Mouse (Mus musculus): Measurements from ENCODE around the gene Adcy2.
A peak's percentile ranks its signal among the peaks of the same experiment; 100 is the strongest.

Adcy2 gene

GRCm38 (mm10) chr13:68680429-68680828 lies 318.9 kb downstream of the Adcy2 start:
- DNase-seq (ENCODE audit: low read depth in 2 of 2, low spot score in 2 of 2), result no peak

DNA sequence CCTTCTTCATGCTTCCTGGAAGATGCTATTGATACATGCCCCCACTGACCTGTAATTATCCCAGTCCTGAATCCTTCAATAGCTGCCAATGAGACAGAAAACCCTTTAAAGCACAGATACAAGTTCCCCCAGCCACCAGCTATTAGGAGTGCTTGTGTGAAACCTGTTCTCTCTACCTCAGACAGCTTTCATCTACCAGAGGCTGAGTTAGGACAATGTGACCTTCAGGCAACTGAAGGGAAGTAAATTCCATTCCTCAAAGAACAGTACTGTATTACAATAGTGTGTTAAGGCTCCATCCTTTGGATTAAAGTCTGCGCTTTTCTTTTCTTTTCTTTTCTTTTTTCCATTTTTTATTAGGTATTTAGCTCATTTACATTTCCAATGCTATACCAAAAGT lies 356.6 kb downstream of the Adcy2 start:
- DNase-seq (ENCODE audit: low read depth in 2 of 2, low spot score in 2 of 2), result no peak

DNA sequence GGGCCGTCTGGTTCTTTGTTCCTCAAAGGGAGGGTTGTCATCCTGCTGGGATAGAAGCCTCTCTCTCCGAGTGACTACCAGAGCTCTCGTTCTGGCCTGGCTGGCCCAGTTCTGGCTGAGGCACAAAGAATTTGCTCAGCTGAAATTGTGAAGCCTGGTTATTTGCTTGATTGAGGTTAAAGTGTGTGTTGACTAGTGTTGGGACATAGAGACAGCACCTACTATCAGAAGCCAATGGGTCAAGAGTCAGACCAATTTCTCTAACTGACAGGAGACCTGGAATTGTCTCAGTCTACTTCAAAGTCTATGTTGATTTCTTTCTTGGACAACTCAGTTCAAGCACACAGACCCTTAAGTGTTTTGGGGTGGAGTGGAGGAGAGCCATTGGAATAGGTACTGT lies 372.3 kb downstream of the Adcy2 start:
- DNase-seq (ENCODE audit: low read depth in 2 of 2, low spot score in 2 of 2), result no peak

DNA sequence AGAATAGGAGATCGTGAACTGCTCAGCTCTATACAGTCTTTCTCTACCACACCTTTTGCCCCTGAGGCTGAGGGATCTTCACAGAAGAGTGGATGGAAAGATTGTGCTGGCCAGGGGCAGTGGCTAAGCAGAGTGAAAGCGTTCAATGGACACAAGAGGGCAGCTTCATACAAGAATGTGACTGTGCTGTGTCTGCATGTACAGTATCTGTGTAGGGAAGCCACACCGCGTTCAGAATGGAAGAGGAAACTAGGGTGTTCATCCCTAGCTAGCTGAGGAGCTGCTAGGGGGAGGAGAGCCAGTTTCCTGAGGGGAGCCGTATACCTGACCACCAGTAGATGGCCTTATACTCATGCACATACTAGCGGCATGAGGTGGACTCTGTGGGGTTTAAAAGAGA lies 376.5 kb downstream of the Adcy2 start:
- DNase-seq (ENCODE audit: low read depth in 2 of 2, low spot score in 2 of 2), result no peak

DNA sequence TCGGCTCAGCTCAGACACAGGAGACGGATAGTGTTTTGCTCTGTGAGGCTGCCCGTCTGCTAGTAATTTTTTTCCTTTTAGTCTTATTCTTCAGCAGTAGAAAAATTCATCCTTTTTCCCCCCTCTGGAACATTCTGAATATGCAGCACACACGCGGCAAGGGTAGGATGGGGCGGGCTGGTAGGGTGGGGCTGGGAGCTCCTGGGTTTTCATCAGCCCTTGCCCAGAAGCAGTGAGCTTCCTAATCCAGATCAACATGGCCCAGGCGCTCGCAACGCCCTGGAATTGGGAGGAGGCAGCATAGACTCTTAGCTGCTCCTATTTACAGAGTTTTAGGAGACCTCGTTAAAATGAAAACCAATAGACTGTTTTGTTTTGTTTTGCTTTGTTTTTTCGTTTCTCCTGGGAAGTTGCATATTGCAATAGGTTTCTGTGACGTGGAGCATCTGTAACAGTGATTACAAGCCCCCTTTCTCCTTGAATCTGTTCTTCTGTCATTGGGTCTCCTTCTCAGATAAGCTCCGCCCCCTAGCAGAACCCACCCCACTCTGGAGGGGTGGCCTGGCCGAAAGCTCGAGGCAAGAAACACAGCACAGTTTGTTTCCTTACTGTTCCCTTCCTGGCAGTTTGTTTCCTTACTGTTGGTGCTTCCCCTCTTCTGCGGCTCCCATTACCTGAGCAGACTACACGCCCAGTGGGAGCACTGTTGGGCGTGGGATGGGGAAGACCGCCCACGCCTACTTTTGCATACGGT lies 391.5 kb downstream of the Adcy2 start:
- no peak for DNase-seq (ENCODE audit: low read depth in 2 of 2, low spot score in 2 of 2)

GRCm38 (mm10) chr13:68605689-68606126 lies 393.6 kb downstream of the Adcy2 start:
- DNase-seq (ENCODE audit: low read depth in 2 of 2, low spot score in 2 of 2), result no peak

DNA sequence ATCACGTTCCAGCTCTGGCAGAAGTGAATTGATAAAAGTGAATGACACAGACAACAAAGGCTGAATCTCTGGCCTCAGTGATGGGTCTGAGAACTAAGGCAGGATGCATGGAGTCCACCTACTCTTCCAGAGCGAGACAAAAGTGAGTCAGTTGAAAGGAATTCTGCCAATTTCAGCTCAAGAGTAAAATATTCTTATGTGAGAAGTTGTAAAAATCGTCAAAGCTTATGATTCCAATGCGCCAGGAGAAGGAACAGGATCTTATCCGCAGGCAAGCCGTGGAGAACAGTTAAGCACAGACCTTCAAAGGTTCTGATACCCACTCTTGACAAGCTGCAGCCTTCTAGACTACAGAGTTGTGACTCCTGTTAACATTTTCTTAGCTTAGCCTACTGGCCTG lies 396.3 kb downstream of the Adcy2 start:
- DNase-seq (ENCODE audit: low read depth in 2 of 2, low spot score in 2 of 2), result no peak

DNA sequence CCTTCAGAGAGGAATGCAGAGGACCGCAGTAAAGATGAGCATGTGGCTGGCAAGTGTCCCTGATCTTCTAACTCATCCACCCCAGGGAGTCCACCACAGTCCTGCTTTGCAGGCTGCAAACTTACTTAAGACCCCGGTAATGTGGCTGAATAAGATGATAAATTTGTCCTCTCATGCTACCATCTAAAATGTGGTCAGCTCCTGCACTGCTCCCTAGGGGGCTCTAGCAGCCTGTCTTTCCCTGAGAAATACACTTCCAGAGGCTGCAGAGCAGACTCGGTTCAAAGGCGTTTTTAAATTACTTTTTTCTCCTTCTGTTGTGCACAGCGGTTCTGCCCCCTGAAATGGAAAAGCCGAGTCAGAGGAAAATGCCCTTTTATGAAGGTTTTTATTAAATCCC lies 398.2 kb downstream of the Adcy2 start:
- no peak for DNase-seq (ENCODE audit: low read depth in 2 of 2, low spot score in 2 of 2)

DNA sequence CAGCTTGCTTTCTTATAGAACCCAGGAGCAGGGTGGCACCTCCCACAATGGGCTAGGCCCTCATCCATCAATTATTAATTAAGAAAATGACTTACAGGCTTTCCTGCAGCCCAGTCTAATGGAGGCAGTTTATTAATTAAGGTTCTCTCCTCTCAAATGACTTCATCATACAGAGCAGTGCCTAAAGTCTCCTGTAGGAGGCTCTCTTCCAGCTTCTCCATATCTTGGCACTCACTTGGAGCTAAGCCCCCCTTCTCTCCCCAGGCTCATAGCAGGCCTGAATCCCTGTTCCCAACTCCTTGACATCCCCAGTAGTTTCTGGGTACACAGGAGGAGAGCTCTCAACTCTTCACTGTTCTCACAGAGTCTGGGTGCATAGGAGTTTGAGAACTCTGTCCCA lies 400.4 kb downstream of the Adcy2 start:
- no peak for DNase-seq (ENCODE audit: low read depth in 2 of 2, low spot score in 2 of 2)

DNA sequence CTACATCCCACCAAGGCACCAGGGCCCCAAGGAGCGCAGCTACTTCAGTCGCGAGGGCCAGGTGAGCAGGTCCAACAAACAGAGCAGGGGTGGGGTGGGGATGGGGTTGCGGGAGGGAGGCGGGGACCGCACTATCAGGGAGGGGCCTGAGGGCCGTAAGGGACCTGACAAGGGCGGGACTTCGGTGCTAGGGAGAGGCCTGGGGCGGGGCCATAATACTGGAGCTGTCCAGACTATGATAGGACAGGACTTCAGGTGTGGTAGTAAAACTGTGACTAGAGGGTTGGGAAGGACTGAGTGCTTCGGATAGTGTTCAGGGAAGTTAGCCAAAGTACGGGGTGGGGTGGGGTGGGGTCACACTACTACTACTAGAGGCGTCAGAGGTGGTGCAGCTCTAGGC lies 401.7 kb downstream of the Adcy2 start:
- no peak for DNase-seq (ENCODE audit: low read depth in 2 of 2, low spot score in 2 of 2)

DNA sequence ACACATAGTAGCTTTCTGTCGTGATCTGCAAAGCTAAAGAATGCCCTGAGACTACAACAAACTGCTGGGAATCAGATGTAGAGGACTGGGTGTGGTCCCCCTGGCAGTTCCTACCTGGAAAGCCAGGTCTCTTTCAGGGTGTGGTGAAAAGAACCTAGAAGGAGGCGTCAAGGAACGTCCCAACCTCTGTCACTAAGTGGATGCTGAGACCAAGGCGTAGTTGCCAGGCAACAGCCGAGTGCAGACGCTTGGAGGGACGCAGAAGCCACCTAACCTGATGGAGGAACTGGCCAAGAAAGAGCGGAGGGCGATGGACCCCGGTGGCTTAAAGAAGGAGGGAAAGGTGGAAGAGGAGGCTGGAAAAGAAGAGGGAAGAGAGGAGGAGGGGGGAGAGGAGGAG lies 402.1 kb downstream of the Adcy2 start, which contains the start of gene 1700001L19Rik:
Gene 1700001L19Rik, plus strand, starts transcription at position 223 of the 400 bp plus-strand sequence.
- no peak for DNase-seq (ENCODE audit: low read depth in 2 of 2, low spot score in 2 of 2)

- no peak for DNase-seq (ENCODE audit: low read depth in 2 of 2, low spot score in 2 of 2)
Measured at GRCm38 (mm10) chr13:68593797-68594196, 405.5 kb downstream of the Adcy2 start.

DNA sequence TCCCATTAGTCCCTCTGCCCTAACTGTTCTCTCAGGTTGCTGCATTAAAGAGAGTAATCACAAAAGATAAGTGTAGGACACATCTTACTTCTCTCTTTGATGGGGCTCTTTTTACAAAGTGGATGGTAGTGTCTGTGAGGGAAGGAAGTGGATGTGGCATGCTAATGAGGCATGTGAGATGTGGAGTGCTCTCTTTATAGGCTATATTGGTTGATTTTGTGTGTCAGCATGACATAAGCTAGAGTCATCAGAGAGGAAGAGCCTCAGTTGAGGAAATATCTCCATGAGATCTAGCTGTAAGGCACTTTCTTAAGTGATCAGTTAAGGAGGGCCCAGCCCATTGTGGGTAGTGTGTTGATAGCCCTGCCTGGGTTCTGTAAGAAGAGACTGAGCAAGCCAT lies 411.0 kb downstream of the Adcy2 start:
- DNase-seq (ENCODE audit: low read depth in 2 of 2, low spot score in 2 of 2), result no peak

GRCm38 (mm10) chr13:68585441-68585840 lies 413.9 kb downstream of the Adcy2 start:
- DNase-seq (ENCODE audit: low read depth in 2 of 2, low spot score in 2 of 2), result no peak

GRCm38 (mm10) chr13:68583961-68584360 lies 415.4 kb downstream of the Adcy2 start:
- no peak for DNase-seq (ENCODE audit: low read depth in 2 of 2, low spot score in 2 of 2)

GRCm38 (mm10) chr13:68582517-68582780 lies 416.9 kb downstream of the Adcy2 start:
- DNase-seq (ENCODE audit: low read depth in 2 of 2, low spot score in 2 of 2), result no peak

DNA sequence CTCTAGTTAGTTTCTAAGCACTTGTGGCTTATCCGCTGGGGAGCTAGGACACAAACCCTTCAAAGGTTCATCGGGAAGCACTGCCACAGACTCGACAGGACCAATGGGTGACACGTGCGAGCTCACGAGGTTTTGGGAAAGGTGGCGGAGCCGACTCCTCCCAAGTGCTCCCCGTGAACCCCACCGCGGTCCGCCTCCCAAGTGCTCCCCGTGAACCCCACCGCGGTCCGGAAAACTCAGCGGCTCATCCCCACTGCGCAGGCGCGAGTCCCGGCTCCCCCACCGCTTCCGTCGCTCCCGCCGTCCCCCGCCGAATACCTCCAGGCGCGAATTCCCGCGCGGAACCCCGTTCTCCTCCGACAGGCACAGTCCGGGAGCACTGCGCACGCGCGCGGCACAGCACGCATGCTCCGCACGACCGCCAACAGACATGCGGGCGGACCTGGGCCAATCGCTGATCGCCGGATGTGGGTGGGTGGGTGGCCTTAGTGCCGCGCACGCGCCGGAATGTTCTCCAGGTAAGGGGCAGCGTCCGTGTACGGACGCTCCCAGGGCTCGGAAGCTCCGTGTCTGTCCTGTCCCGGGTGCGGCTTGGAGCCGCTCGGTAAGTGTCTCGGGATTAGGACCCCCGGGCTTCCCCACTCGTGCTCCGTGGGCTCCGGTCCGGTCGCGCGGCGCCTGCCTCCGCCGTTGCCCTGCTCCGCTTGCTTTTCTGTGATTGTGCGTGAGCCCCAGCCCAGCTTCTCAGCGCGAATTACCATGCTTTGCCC lies 417.4 kb downstream of the Adcy2 start, which contains the start of the genes Mtrr and Fastkd3:
Gene Mtrr, minus strand, starts transcription at position 403 of the 770 bp plus-strand sequence.
Gene Fastkd3, plus strand, starts transcription at position 488 of the 770 bp plus-strand sequence.
- DNase-seq (ENCODE audit: low read depth in 2 of 2, low spot score in 2 of 2), result peak; percentile 89 to 93

DNA sequence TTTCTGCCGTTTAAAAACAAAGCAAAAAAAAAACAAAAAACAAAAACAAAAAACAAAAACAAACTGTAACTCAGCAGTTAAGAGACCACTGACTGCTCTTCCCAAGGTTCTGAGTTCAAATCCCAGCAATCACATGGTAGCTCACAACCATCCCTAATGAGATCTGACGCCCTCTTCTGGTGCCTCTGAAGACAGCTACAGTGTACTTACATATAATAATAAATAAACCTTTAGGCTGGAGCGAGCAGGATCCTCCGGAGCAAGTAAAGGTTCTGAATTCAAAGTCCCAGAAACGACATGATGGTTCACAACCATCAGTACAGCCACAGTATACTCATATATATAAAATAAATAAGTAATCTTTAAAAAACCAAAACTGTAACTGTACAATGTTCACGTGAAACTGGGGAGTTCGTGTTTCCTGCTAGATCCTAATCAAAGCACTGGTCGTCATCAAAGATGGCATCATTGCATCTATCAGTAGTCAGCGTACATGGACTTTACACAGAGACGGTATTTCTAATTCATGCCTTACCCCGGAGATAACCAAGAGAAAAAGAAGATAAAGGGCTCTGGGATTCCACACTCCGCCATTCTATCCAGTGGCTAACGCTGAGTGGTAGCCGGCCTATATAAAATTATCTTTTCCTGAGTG lies 418.1 kb downstream of the Adcy2 start:
- DNase-seq (ENCODE audit: low read depth in 2 of 2, low spot score in 2 of 2), result peak in 1 of 2 experiments; percentile 14

- DNase-seq (ENCODE audit: low read depth in 2 of 2, low spot score in 2 of 2), result no peak
Measured at GRCm38 (mm10) chr13:68577945-68578344, 421.4 kb downstream of the Adcy2 start.

DNA sequence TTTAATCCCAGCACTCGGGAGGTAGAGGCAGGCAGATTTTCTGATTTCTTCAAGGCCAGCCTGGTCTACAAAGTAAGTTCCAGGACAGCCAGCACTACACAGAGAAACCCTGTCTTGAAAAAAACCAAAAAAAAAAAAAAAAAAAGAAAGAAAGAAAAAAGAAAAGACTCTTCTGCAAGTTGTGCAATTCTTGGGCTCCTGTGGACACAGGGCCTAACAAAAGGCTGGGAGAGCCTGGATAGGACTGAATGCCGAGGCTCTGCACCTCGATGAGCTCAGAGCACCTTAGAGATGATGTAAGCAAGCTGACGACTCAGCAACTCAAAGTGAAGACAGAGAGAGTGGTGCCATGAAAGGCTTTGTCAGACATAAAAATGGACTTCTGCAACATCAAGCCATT lies 424.9 kb downstream of the Adcy2 start:
- DNase-seq (ENCODE audit: low read depth in 2 of 2, low spot score in 2 of 2), result no peak

- DNase-seq (ENCODE audit: low read depth in 2 of 2, low spot score in 2 of 2), result no peak
Measured at GRCm38 (mm10) chr13:68572966-68573913, 426.1 kb downstream of the Adcy2 start.

All from CD8-positive naive resting alpha-beta T cell, adult 2 months (primary cell).